Mouse (Mus musculus) MEL (cell line): ENCODE measurements around the gene Cdc42se2. TPM values are rescaled to one million over a fixed set of nuclear protein-coding genes. Genes with fewer than 3 reads are reported as not detected.

Experiments
- DNase-seq: peaks from one replicate; pipeline ENCODE4 v3.0.0; 2011; ENCODE audit warnings: low read depth, low spot score
- H3K27ac ChIP-seq: 2 replicates; pipeline ENCODE4 v1.5.1; 2012; ENCODE audit warnings: low read depth, mild to moderate bottlenecking, control low read depth, low read length, moderate library complexity; ENCODE audit not compliant: control insufficient read depth
- H3K27me3 ChIP-seq, 2 experiments: fragments of 150-350 bp in 1 of 2; sonication (generic) in 1 of 2; 2 replicates each; pipeline ENCODE4 v1.6.1; 2012; ENCODE audit warnings: low read length in 2 of 2, mild to moderate bottlenecking in 2 of 2, improper control_type of control experiment in 1 of 2, moderate library complexity in 1 of 2; ENCODE audit not compliant: insufficient read depth in 2 of 2, control insufficient read depth in 1 of 2
- H3K36me3 ChIP-seq, 2 experiments: 2 replicates each; pipeline ENCODE4 v1.6.1; 2012 to 2014; ENCODE audit warnings: low read length in 2 of 2, improper control_type of control experiment in 1 of 2, inconsistent platforms in 1 of 2, mild to moderate bottlenecking in 1 of 2; ENCODE audit not compliant: insufficient read depth in 2 of 2, control insufficient read depth in 1 of 2
- H3K4me1 ChIP-seq, 2 experiments: fragments of 150-350 bp in 1 of 2; sonication (generic) in 1 of 2; 2 replicates each; pipeline ENCODE4 v1.6.1; 2012; ENCODE audit warnings: low read length in 2 of 2, improper control_type of control experiment in 1 of 2, mild to moderate bottlenecking in 1 of 2; ENCODE audit not compliant: insufficient read depth in 2 of 2, control insufficient read depth in 1 of 2
- H3K4me3 ChIP-seq, 2 experiments: fragments of 150-350 bp in 1 of 2; sonication (generic) in 1 of 2; 2 replicates each; pipeline ENCODE4 v1.5.1; 2012; ENCODE audit warnings: low read depth in 2 of 2, low read length in 2 of 2, mild to moderate bottlenecking in 2 of 2, moderate library complexity in 2 of 2, control low read depth in 1 of 2, improper control_type of control experiment in 1 of 2; ENCODE audit not compliant: control insufficient read depth in 1 of 2, insufficient read depth in 1 of 2
- H3K79me2 ChIP-seq: 2 replicates; pipeline ENCODE4 v1.6.1; 2012; ENCODE audit warnings: mild to moderate bottlenecking, low read length, moderate library complexity; ENCODE audit not compliant: control insufficient read depth, poor library complexity, insufficient read depth
- H3K9ac ChIP-seq: 2 replicates; pipeline ENCODE4 v1.6.1; 2012; ENCODE audit warnings: low read depth, mild to moderate bottlenecking, control low read depth, low read length, moderate library complexity; ENCODE audit not compliant: control insufficient read depth, poor library complexity, severe bottlenecking
- H3K9me3 ChIP-seq: fragments of 150-350 bp; sonication (generic); replicated peaks from 2 replicates; pipeline ENCODE4 v1.6.1; 2012; ENCODE audit warnings: mild to moderate bottlenecking, low read length, improper control_type of control experiment, moderate library complexity; ENCODE audit not compliant: insufficient read depth
- CHD1 ChIP-seq: IDR thresholded peaks from 2 replicates; pipeline ENCODE4 v1.6.1; 2012; ENCODE audit warnings: low read depth, mild to moderate bottlenecking, inconsistent platforms, low read length, improper control_type of control experiment
- CHD2 ChIP-seq: IDR thresholded peaks from 2 replicates; pipeline ENCODE4 v1.6.1; 2011; ENCODE audit warnings: low read length, improper control_type of control experiment
- E2F4 ChIP-seq: IDR thresholded peaks from 2 replicates; pipeline ENCODE4 v1.6.1; 2011; ENCODE audit warnings: low read depth, low read length, improper control_type of control experiment, borderline replicate concordance
- ELF1 ChIP-seq: IDR thresholded peaks from 2 replicates; pipeline ENCODE4 v1.6.1; 2014; ENCODE audit warnings: low read depth, mild to moderate bottlenecking, inconsistent platforms, low read length, improper control_type of control experiment, moderate library complexity
- GABPA ChIP-seq: IDR thresholded peaks from 2 replicates; pipeline ENCODE4 v1.6.1; 2012; ENCODE audit warnings: low read depth, mild to moderate bottlenecking, inconsistent platforms, low read length, improper control_type of control experiment, moderate library complexity
- GATA1 ChIP-seq: IDR thresholded peaks from 2 replicates; pipeline ENCODE4 v1.6.1; 2011; ENCODE audit warnings: low read depth, low read length, improper control_type of control experiment
- HCFC1 ChIP-seq: IDR thresholded peaks from 2 replicates; pipeline ENCODE4 v1.6.1; 2012; ENCODE audit warnings: low read depth, mild to moderate bottlenecking, inconsistent platforms, low read length, improper control_type of control experiment, moderate library complexity
- MAZ ChIP-seq: IDR thresholded peaks from 2 replicates; pipeline ENCODE4 v1.6.1; 2012; ENCODE audit warnings: low read depth, mild to moderate bottlenecking, inconsistent platforms, low read length, improper control_type of control experiment
- MEF2A ChIP-seq: IDR thresholded peaks from 2 replicates; pipeline ENCODE4 v1.6.1; 2014; ENCODE audit warnings: low read depth, mild to moderate bottlenecking, inconsistent platforms, low read length, improper control_type of control experiment; ENCODE audit not compliant: poor library complexity, insufficient replicate concordance, severe bottlenecking; ENCODE audit errors: extremely low read depth
- MXI1 ChIP-seq: IDR thresholded peaks from 2 replicates; pipeline ENCODE4 v1.6.1; 2011; ENCODE audit warnings: mild to moderate bottlenecking, low read depth, low read length, improper control_type of control experiment
- MYB ChIP-seq: IDR thresholded peaks from 2 replicates; pipeline ENCODE4 v1.6.1; 2011; ENCODE audit warnings: mild to moderate bottlenecking, low read depth, low read length, improper control_type of control experiment
- NELFE ChIP-seq: IDR thresholded peaks from 2 replicates; pipeline ENCODE4 v1.6.1; 2011; ENCODE audit warnings: low read depth, low read length, improper control_type of control experiment
- NRF1 ChIP-seq: IDR thresholded peaks from 2 replicates; pipeline ENCODE4 v1.6.1; 2014; ENCODE audit warnings: low read depth, mild to moderate bottlenecking, inconsistent platforms, low read length, improper control_type of control experiment, moderate library complexity; ENCODE audit not compliant: poor library complexity, insufficient read depth, severe bottlenecking
- POLR2AphosphoS2 ChIP-seq: IDR thresholded peaks from 2 replicates; pipeline ENCODE4 v1.6.1; 2011; ENCODE audit warnings: low read length, improper control_type of control experiment
- POLR2AphosphoS5 ChIP-seq: IDR thresholded peaks from 2 replicates; pipeline ENCODE4 v1.6.1; 2012; ENCODE audit warnings: low read depth, borderline replicate concordance, mild to moderate bottlenecking, inconsistent platforms, low read length, moderate library complexity, mixed read lengths
- RCOR1 ChIP-seq: IDR thresholded peaks from 2 replicates; pipeline ENCODE4 v1.6.1; 2012; ENCODE audit warnings: low read depth, mild to moderate bottlenecking, inconsistent platforms, low read length, improper control_type of control experiment
- SMC3 ChIP-seq: IDR thresholded peaks from 2 replicates; pipeline ENCODE4 v1.6.1; 2011; ENCODE audit warnings: low read depth, low read length, improper control_type of control experiment
- TAL1 ChIP-seq: IDR thresholded peaks from 2 replicates; pipeline ENCODE4 v1.6.1; 2012; ENCODE audit warnings: mild to moderate bottlenecking, inconsistent platforms, low read length, moderate library complexity, mixed read lengths
- TBP ChIP-seq: IDR thresholded peaks from 2 replicates; pipeline ENCODE4 v1.8.0; 2011; ENCODE audit warnings: low read depth, low read length, improper control_type of control experiment
- TCF12 ChIP-seq: IDR thresholded peaks from 2 replicates; pipeline ENCODE4 v1.6.1; 2014; ENCODE audit warnings: low read depth, mild to moderate bottlenecking, inconsistent platforms, low read length, improper control_type of control experiment, moderate library complexity
- USF1 ChIP-seq: IDR thresholded peaks from 2 replicates; pipeline ENCODE4 v1.6.1; 2014; ENCODE audit warnings: low read depth, mild to moderate bottlenecking, inconsistent platforms, low read length, improper control_type of control experiment, moderate library complexity
- USF2 ChIP-seq, 2 experiments: IDR thresholded peaks; 2 replicates each; pipeline ENCODE4 v1.6.1; 2011 to 2012; ENCODE audit warnings: improper control_type of control experiment in 2 of 2, low read length in 2 of 2, borderline replicate concordance in 1 of 2, inconsistent platforms in 1 of 2, low read depth in 1 of 2, mild to moderate bottlenecking in 1 of 2; ENCODE audit not compliant: insufficient read depth in 1 of 2
- ZC3H11A ChIP-seq: IDR thresholded peaks from 2 replicates; pipeline ENCODE4 v1.6.1; 2012; ENCODE audit warnings: low read depth, mild to moderate bottlenecking, inconsistent platforms, low read length, improper control_type of control experiment
- polyA plus RNA-seq, 2 experiments: library from polyadenylated mRNA; stranded (reverse) in 1 of 2; unstranded in 1 of 2; fragments of >175 nt in 1 of 2; fragments of >200 nt in 1 of 2; gene quantifications; 2 replicates each; pipeline versions ENCODE4 v1.2.1 to v1.2.4; 2012; ENCODE audit warnings: low replicate concordance in 2 of 2, low read depth in 1 of 2; ENCODE audit not compliant: insufficient read length in 2 of 2, insufficient read depth in 1 of 2, missing spikeins in 1 of 2
- total RNA-seq: library from RNA; depleted of rRNA; stranded (reverse); fragments of 300-350 nt; gene quantifications from 2 replicates; pipeline ENCODE4 v1.2.3, GENCODE M21; 2012

Gene Cdc42se2
- total and polyA plus RNA-seq, 3 experiments, result 30.1 to 47.4 (median 33.4) TPM

- TF ChIP-seq TBP (no peak), MYB (no peak), POLR2AphosphoS2 (no peak), RCOR1 (no peak), USF1 (no peak), MEF2A (no peak)
These were observed 9.2 kb downstream of the Cdc42se2 start (continued) for GRCm38 (mm10) chr11:54778131-54778844.

- H3K79me2 ChIP-seq, result peaks cover 16% of the 10 kb centered on the region
- TF ChIP-seq POLR2AphosphoS5, result no peak
- 0 out of 2 replicates have a peak, but pooled peaks have one; percentile 5 for TF ChIP-seq ELF1
- no peak for TF ChIP-seq E2F4
- TF ChIP-seq MXI1, result 0 out of 2 replicates have a peak, but pooled peaks have one; percentile 6
- TF ChIP-seq ZC3H11A, result no peak
- no peak for TF ChIP-seq GATA1
- peak overlapping the region; percentile 96 for H3K27ac ChIP-seq
- H3K9ac ChIP-seq, result peak overlapping the region; percentile 3; the same call in 1 of the 2 replicates
- peaks cover 39 to 50% of the 10 kb centered on the region in 2 experiments for H3K4me1 ChIP-seq
- no peak for DNase-seq
- no peak overlapping the region for H3K4me3 ChIP-seq
- H3K27me3 ChIP-seq, result no peaks in the 10 kb centered on the region
- H3K9me3 ChIP-seq, result no peaks in the 10 kb centered on the region
- peaks cover 0 to 71% of the 10 kb centered on the region in 2 experiments; a peak in 2 of 4 replicates for H3K36me3 ChIP-seq
These were observed 9.9 kb downstream of the Cdc42se2 start for GRCm38 (mm10) chr11:54777387-54778130.

- Histone ChIP-seq H3K9me3 (no peaks in the 10 kb centered on the region), H3K27ac (peak overlapping the region; percentile 96), H3K36me3 (peaks cover 0 to 72% of the 10 kb centered on the region in 2 experiments; a peak in 2 of 4 replicates), H3K4me1 (peaks cover 39 to 53% of the 10 kb centered on the region in 2 experiments), H3K27me3 (no peaks in the 10 kb centered on the region), H3K79me2 (peaks cover 16% of the 10 kb centered on the region), H3K9ac (peak overlapping the region; percentile 59; the same call in 1 of the 2 replicates), H3K4me3 (peak overlapping the region in 1 of 2 experiments; percentile 53; a peak in 2 of 4 replicates)
- DNase-seq, result peak; percentile 38
- TF ChIP-seq TAL1 (no peak), GABPA (0 out of 2 replicates have a peak, but pooled peaks have one; percentile 54), HCFC1 (no peak; the same call in none of the 2 replicates), ZC3H11A (peak; percentile 22; the same call in 1 of the 2 replicates), POLR2AphosphoS5 (no peak), NELFE (peak; percentile 24; the same call in 1 of the 2 replicates), MEF2A (peak; percentile 80; the same call in 1 of the 2 replicates), USF1 (no peak), MXI1 (no peak; the same call in 1 of the 2 replicates), USF2 (IDR thresholded peaks at IDR 0.05; ENCODE audit: borderline replicate concordance in 1 of 2, insufficient read depth in 1 of 2, low read depth in 1 of 2, low read length in 2 of 2) (no peak), SMC3 (0 out of 2 replicates have a peak, but pooled peaks have one; percentile 1), TCF12 (peak; percentile 69), MAZ (0 out of 2 replicates have a peak, but pooled peaks have one; percentile 81), NRF1 (no peak), CHD1 (peak; percentile 27; the same call in 1 of the 2 replicates), CHD2 (peak; percentile 27; the same call in 1 of the 2 replicates), TBP (no peak)
These were observed 10.6 kb downstream of the Cdc42se2 start for GRCm38 (mm10) chr11:54776735-54777333.
